Mouse (Mus musculus): ENCODE measurements around the gene Anxa9. TPM values are rescaled to one million over a fixed set of nuclear protein-coding genes. Genes with fewer than 3 reads are reported as not detected.
"Not testable (repeated sequence)": the region's sequence is repeated elsewhere in the genome, so short reads cannot be mapped to it uniquely, and the experiment has no call there.

Gene Anxa9
- 10 to 100 TPM in 25 of 26 experiments, 1 to 10 TPM in 1; 7.9 to 57.8 (median 37.8) TPM for total RNA-seq (2018; cell fraction: chromatin; rRNA removed)
- 1 to 10 TPM; 2.9 to 6.7 (median 4.4) TPM for total RNA-seq (2018; cell fraction: cytosol; rRNA removed)
- total RNA-seq (2018; cell fraction: nucleus; rRNA removed), result 10 to 100 TPM in 23 of 26 experiments, 1 to 10 TPM in 3; 6.4 to 43.8 (median 23.7) TPM
- polyA plus RNA-seq (2018), result 4.7 to 5.1 TPM (median 4.8 TPM) in 3 replicates

DNA sequence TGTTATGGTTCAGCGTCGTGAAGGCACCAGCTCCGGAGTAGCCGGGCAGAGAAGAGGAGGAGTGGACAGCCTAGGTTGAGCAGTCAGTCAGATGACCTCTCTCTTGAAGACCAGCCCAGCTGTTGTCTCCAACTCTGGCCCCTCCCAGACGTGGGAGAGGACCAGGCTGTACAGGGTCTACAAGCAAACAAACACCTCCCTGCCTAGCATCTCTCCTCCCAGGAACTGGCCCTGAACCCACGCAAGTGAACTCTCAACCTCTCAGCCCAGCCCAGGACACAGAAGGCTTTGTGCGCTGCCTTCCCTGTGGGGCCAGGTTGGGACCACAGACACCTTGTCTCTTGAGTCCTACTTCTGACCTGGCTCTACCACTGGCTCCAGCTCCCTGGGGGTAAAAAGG, at the start of gene Anxa9:
Gene Anxa9, minus strand, starts transcription at position 77 of the 400 bp plus-strand sequence.
- Histone ChIP-seq H3K27ac (no peak within 1 kb of the TSS), H3K79me2 (ENCODE audit: inconsistent target) (no peaks in the 10 kb centered on the region), H3K36me3 (ENCODE audit: inconsistent target) (peaks cover 27% of the 10 kb centered on the region), H3K4me3 (ENCODE audit: inconsistent target) (no peak within 1 kb of the TSS)
- WGBS (ENCODE audit: missing documents), result 95% methylated on average over 7 of the region's 7 CpGs

DNA sequence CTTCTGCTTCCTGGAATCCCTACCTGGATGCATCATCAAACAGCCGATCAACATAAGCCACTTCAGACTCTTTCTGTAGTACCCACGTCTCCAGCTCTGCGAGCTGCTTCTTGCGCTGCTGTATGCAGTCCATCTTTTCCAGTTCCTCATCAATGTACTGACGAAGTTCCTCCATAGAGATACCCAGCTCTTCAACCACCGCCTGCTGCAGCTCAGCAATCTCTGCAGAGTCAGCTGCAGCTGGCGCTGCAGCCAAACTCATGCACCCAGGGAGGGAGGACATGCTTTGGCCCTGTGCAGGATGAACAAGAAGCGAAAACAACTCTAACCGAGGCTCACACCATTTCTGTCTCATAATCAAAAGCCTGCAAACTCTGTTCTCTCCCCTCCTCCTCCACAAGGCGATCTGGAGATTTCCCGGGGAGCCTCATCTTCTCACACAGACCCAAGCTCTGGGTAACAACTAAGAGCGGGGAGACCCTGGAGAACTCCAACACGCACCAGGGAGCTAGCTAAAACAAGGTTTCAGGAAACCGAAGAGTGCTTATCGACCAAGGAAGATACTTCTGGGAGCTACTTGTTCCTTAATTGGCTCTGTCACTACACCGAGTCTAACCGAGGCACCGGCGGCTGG, 49.1 kb upstream of the Anxa9 start:
- peaks cover 25% of the 10 kb centered on the region for H3K79me2 ChIP-seq (ENCODE audit: inconsistent target)
- peak overlapping the region; percentile 46 for H3K4me3 ChIP-seq (ENCODE audit: inconsistent target)
- peaks cover 18% of the 10 kb centered on the region; the same call in 1 of the 2 replicates for H3K36me3 ChIP-seq (ENCODE audit: inconsistent target)
- not testable (repeated sequence) for H3K27ac ChIP-seq
- 30% methylated on average over 4 of the region's 19 CpGs for WGBS (ENCODE audit: missing documents)

DNA sequence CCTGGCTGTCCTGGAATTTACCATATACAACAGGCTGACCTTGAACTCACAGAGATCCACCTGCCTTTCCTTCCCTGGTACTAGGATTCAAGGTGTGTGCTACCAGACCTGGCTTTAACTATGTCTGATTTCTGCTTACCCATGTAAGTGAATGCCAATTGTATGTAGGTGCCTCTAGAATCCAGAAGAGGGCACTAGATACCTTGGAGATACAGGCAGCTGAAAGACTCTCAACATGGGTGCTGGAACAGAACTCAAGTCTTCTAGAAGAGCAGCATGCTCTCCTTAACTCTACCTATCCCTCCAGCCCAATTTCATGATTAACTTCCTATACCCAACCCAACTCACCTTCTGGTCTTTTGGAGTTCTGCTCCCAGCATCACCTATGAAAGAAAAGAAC, 42.5 kb upstream of the Anxa9 start:
- Histone ChIP-seq H3K27ac (no peak overlapping the region), H3K36me3 (ENCODE audit: inconsistent target) (peaks cover 69% of the 10 kb centered on the region)

DNA sequence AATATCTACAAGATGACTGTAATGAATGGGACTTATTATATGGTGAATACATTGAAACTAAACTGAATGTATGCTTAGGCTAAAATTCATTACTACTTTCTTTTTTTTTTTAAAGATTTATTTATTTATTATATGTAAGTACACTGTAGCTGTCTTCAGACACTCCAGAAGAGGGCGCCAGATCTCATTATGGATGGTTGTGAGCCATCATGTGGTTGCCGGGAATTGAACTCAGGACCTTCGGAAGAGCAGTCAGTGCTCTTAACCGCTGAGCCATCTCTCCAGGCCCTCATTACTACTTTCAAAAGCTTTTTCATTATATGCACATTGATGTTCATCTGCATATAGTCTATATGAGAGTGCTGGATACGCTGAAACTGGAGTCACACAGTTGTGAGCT, 41.4 kb upstream of the Anxa9 start:
- 94% methylated on average over 4 of the region's 5 CpGs for WGBS (ENCODE audit: missing documents)
- H3K36me3 ChIP-seq (ENCODE audit: inconsistent target), result peaks cover 68% of the 10 kb centered on the region
- H3K27ac ChIP-seq; H3K4me3 ChIP-seq (ENCODE audit: inconsistent target); H3K79me2 ChIP-seq (ENCODE audit: inconsistent target): not testable (repeated sequence)

More for the DNA sequence above, 42.5 kb upstream of the Anxa9 start:
- Histone ChIP-seq H3K79me2 (ENCODE audit: inconsistent target) (peaks cover 15% of the 10 kb centered on the region; the same call in 1 of the 2 replicates), H3K4me3 (ENCODE audit: inconsistent target) (no peak overlapping the region)

DNA sequence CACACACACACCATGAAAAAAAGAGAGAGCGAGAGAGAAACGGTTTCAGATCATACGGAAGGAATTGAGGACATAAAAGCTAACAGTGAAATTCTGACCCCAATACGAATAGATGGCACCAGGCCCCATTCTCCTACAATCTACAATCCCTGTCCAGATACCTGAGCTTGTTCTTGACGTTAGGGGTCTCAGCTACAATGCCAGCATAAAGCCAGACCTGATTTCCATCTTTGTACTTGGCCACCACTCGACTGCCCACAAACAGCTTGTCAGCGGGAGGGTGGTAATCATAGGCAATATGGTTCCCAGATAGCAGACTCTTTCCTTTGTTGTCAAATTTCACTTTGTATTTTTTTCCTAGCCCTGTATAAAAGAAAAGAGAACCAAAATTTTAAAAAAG, 39.5 kb upstream of the Anxa9 start:
- 95% methylated on average over 7 of the region's 7 CpGs for WGBS (ENCODE audit: missing documents)
- Histone ChIP-seq H3K4me3 (ENCODE audit: inconsistent target) (no peak overlapping the region), H3K36me3 (ENCODE audit: inconsistent target) (peaks cover 74% of the 10 kb centered on the region), H3K27ac (no peak overlapping the region), H3K79me2 (ENCODE audit: inconsistent target) (no peaks in the 10 kb centered on the region)

DNA sequence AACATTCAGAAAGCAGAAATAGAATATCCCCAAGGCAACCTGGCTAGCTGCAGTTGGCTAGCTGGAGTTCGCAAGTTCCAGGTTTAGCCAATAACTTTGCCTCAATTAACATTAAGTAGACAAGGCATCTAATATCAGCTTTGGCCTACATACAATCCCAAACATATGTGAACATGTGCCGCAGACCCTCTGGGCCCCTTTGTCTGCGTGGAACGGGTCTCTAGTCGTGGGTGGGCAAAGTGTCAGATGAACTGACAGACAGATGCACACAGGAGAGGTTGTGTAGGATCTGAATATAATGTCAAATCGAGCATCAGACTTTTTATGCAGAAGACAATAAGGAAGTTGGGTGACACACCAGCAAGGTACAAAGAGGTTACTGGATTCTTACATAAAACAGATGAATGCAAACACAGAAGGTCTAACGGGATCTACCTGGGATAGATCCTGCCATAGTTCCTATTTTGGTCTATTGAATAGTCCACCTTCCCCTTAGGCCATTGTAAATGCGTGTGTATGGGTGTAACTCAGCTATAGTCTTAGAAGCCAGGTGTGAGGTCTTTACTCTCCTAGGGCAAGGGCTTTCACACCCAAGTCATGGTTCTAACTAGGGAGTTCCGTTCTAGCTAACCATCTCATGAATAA, 36.5 kb upstream of the Anxa9 start:
- H3K4me3 ChIP-seq (ENCODE audit: inconsistent target); H3K27ac ChIP-seq; H3K79me2 ChIP-seq (ENCODE audit: inconsistent target): not testable (repeated sequence)
- 90% methylated on average over 7 of the region's 9 CpGs for WGBS (ENCODE audit: missing documents)
- peaks cover 88% of the 10 kb centered on the region for H3K36me3 ChIP-seq (ENCODE audit: inconsistent target)

DNA sequence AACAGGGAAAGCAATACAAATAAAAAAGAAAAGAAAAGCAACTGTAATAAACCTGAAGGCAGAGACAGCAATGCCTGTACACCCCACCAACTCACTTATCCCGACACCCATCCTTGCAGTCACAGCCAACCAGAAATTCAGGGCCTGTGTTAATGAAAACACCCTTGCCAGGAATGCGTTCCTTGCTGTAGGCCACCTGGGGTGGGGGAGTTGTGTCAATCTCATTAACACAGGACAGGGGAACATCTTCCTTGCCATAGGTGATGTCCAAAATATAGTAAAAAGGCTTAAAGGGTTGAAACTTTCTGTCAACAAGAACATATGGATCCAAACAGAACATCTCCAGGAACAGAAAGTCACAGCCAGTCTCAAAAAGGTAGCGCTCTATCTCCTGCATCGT, 31.3 kb upstream of the Anxa9 start:
- Histone ChIP-seq H3K79me2 (ENCODE audit: inconsistent target) (no peaks in the 10 kb centered on the region), H3K4me3 (ENCODE audit: inconsistent target) (no peak overlapping the region), H3K27ac (no peak overlapping the region), H3K36me3 (ENCODE audit: inconsistent target) (peaks cover 98% of the 10 kb centered on the region)
- 94% methylated on average over 4 of the region's 4 CpGs for WGBS (ENCODE audit: missing documents)

DNA sequence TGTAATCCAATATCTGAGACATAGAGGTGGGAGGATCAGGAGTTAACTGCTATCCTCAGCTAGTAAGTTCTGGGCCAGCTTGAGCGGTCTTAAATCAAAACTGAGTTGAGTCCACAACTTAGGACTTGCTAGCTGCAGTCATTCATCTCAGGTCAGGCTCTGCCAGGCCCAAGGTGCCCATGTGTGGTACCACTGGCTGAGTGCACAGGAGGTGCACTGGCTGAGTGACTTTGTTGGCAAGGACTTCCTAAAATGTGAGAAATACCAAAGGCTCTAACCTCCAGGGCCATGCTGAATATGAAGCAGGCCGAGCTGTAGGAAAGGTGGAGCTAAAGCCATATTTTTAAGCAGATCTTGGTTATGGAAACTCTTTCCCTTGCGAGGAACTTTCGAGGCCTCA, 30.4 kb upstream of the Anxa9 start:
- WGBS (ENCODE audit: missing documents), result 91% methylated on average over 4 of the region's 4 CpGs
- H3K79me2 ChIP-seq (ENCODE audit: inconsistent target), result no peaks in the 10 kb centered on the region
- H3K4me3 ChIP-seq (ENCODE audit: inconsistent target), result no peak overlapping the region
- H3K27ac ChIP-seq, result no peak overlapping the region
- H3K36me3 ChIP-seq (ENCODE audit: inconsistent target), result peaks cover 97% of the 10 kb centered on the region

DNA sequence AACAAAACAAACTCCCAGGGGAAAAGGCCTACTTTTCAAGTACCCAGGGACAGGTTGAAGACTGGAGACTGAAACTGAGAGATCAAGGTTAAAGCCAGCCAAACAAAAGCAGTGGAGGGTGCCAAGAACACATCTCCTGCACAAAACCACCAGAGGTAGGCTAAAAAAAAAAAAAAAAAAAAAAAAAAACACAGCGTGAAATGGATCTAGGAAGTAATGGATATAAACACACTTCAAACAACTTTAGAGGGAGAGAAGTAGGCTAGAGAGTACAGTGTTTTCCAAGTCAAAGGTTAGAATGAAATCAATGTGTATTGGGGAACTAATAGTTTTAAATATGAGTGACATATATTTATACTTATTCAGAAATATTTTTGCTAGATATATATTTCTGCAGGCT, 24.6 kb upstream of the Anxa9 start:
- no peak overlapping the region for H3K4me3 ChIP-seq (ENCODE audit: inconsistent target)
- H3K79me2 ChIP-seq (ENCODE audit: inconsistent target), result no peaks in the 10 kb centered on the region
- no peak overlapping the region for H3K27ac ChIP-seq
- WGBS (ENCODE audit: missing documents), result no CpG with 5 or more reads among the region's 1 CpGs
- peaks cover 85% of the 10 kb centered on the region for H3K36me3 ChIP-seq (ENCODE audit: inconsistent target)

DNA sequence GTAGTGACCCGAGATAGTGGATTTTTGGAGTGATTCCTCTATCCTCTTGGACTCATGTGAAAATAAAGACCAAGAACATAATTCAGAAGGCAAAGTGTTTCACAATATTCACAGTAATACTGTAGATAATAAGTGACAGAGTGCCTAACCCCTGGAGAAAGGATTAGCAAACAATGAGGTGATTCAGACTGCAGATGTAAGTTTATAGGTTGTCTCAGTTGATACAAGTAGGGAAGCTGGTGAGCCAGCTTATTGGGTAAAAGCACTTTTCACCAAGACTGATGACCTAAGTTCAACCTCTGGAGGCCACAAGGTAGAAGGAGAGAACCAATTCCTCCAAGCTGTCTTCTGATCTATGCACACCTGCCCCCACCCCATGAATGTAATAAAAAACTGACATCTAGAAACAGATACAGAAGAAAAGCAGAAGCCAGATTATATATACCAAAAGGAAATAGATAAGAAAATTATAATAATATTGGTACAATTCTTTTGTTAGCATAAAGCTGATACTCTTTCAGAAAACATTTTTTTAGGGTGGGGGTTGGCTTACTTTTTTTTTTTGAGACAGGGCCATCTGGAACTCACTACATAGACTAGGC, 21.9 kb upstream of the Anxa9 start:
- no peak overlapping the region for H3K4me3 ChIP-seq (ENCODE audit: inconsistent target)
- peaks cover 85% of the 10 kb centered on the region for H3K36me3 ChIP-seq (ENCODE audit: inconsistent target)
- no peak overlapping the region for H3K27ac ChIP-seq
- WGBS (ENCODE audit: missing documents), result 100% methylated on average over 1 of the region's 1 CpGs
- H3K79me2 ChIP-seq (ENCODE audit: inconsistent target), result no peaks in the 10 kb centered on the region

DNA sequence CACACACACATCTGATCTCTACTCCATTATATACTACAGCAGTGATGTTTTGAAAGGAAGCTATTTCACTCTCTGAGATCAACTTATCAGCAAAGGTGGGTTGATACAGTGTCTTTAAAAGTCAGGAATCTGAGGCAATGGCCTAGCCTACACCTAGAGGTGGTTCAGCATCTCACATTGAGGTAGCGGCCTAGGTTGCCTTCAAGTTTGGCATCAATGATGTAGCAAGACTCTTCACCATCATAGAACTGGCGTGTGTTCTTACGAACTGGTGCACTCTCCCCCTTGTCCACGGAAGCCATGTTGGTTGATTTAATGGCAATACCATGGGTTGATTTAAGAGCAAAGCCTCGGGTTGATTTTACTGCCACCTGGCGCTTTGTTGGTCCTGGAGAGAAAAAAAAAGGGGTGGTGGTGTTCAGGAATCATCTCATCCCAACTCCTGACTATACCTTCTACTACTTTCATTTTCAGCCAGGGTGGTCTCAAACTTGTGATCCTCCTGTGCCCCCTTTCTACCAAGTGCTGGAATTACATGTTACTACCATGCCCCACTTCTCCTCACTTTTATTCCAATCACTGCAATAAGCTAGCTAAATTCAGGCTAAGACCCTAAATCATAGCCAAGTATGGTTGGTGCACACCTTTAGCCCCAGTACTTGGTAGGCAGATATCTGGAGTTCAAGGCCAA, 17.6 kb upstream of the Anxa9 start:
- Histone ChIP-seq H3K27ac (no peak overlapping the region), H3K4me3 (ENCODE audit: inconsistent target) (no peak overlapping the region), H3K79me2 (ENCODE audit: inconsistent target) (peaks cover 23% of the 10 kb centered on the region), H3K36me3 (ENCODE audit: inconsistent target) (peaks cover 93% of the 10 kb centered on the region)
- 86% methylated on average over 6 of the region's 6 CpGs for WGBS (ENCODE audit: missing documents)

DNA sequence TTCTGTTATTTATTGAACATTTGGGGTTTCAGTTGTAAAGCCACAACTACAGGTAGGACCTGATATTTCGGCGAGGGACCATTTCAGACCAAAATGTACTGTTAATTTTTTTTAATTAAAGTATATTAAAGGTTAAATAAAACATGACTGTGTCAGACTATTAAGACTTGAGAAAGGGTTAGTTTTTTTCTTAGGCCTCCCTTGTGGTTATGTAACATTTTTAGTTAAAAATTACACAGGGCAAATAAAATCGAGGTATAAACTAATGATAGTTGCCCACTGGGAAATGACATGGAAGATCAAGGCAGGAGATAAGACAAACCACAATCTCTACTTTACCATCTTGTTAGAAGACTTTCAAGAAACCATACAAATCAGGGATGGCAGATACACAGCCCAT, 16.5 kb upstream of the Anxa9 start:
- Histone ChIP-seq H3K4me3 (ENCODE audit: inconsistent target) (no peak overlapping the region), H3K27ac (no peak overlapping the region), H3K36me3 (ENCODE audit: inconsistent target) (peaks cover 87% of the 10 kb centered on the region), H3K79me2 (ENCODE audit: inconsistent target) (peaks cover 35% of the 10 kb centered on the region)
- 41% methylated on average over 3 of the region's 3 CpGs for WGBS (ENCODE audit: missing documents)

DNA sequence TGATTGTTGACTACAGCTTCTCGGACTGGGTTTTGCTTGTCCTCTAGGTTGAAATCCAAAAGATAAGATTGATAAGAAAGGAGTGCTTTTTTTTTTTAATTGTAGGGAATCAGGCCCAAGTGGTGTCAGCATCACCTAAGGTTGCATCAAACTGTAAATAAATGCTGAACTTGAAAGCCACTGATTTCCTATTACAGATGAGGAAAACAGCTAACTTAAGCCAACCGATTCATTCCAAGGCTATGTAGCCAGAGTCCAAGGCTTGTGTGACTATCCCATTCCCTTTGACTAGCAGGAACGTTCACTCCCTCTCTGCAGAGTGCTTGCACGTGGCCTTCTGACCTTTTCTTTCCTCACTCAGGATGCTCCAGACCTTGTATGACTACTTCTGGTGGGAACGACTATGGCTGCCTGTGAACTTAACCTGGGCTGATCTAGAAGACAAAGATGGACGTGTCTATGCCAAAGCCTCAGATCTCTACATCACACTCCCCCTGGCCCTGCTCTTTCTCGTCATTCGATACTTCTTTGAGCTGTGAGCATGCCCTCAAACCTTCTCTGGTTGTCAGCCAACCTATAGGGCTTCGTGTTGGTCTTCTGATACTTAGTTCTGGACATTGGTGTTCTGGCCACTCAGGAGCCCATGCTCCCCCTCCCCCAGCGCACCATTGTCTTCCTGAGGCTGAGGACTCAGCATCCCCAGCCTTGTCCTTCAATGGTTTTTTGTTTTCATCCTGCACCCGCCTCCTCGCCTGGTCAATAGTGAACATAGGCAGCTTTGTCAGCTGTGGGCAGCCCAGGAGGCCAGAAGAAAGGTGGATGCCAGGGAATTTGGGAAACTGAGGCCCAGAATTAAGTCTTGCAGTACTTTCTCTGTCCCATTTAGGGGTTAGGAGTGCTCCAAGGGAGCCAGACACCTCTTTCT, 13.0 kb upstream of the Anxa9 start:
- peaks cover 56% of the 10 kb centered on the region for H3K36me3 ChIP-seq (ENCODE audit: inconsistent target)
- whole genome bisulfite sequencing (ENCODE audit: missing documents), result 94% methylated on average over 12 of the region's 12 CpGs
- peaks cover 65% of the 10 kb centered on the region for H3K79me2 ChIP-seq (ENCODE audit: inconsistent target)
- H3K27ac ChIP-seq, result no peak overlapping the region
- H3K4me3 ChIP-seq (ENCODE audit: inconsistent target), result no peak overlapping the region

DNA sequence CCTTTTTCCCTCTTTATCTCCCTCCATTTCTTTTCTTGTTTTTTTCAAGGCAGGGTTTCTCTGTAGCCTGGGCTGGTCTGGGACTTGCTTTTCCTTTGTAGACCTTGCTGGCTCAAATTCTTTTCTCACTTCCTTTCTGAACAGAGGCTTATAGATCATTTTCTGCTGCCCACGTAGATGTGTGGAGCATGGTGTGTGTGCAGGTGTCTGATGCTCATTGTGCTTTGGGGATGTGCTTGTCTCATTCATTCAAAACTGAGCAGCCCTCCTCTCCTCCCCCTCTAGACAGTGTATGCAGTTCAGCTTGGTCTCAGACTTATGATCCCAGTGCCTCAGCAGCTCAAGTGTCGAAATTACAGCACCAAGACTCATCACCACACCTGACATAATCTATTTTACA, 12.1 kb upstream of the Anxa9 start:
- Histone ChIP-seq H3K36me3 (ENCODE audit: inconsistent target) (peaks cover 48% of the 10 kb centered on the region), H3K27ac (no peak overlapping the region), H3K79me2 (ENCODE audit: inconsistent target) (peaks cover 72% of the 10 kb centered on the region), H3K4me3 (ENCODE audit: inconsistent target) (no peak overlapping the region)
- 56% methylated on average over 2 of the region's 2 CpGs for WGBS (ENCODE audit: missing documents)
